Mouse (Mus musculus): Measurements from ENCODE around the gene Ccdc61. TPM values are rescaled to one million over a fixed set of nuclear protein-coding genes. Genes with fewer than 3 reads are reported as not detected.
A peak's percentile ranks its signal among the peaks of the same experiment; 100 is the strongest.

Ccdc61 gene
- polyA plus RNA-seq, 1 experiment, result not detected

- no peak for TF ChIP-seq CTCF (IDR thresholded peaks at IDR 0.05; ENCODE audit: insufficient read depth, low read depth, low read length)
- no peak for TF ChIP-seq POLR2A (IDR thresholded peaks at IDR 0.05; ENCODE audit: insufficient read depth, low read depth, low read length)
- WGBS, result 3% methylated on average over 41 of the region's 41 CpGs
- H3K4me3 ChIP-seq (ENCODE audit: insufficient read depth, low read depth, low read length), result peak overlapping the region; percentile 57
- H3K4me1 ChIP-seq (ENCODE audit: control insufficient read depth, insufficient read depth, low read length), result peaks cover 23% of the 10 kb centered on the region
- no peak overlapping the region for H3K27ac ChIP-seq (ENCODE audit: insufficient read depth, low read depth, low read length)
These were observed 16.4 kb downstream of the Ccdc61 start for GRCm38 (mm10) chr7:18893651-18894430.

GRCm38 (mm10) chr7:18893009-18893408, 17.2 kb downstream of the Ccdc61 start:
- WGBS, result 37% methylated on average over 27 of the region's 27 CpGs
- Histone ChIP-seq H3K4me1 (ENCODE audit: control insufficient read depth, insufficient read depth, low read length) (peaks cover 23% of the 10 kb centered on the region), H3K4me3 (ENCODE audit: insufficient read depth, low read depth, low read length) (peak overlapping the region; percentile 46; the same call in 1 of the 2 replicates), H3K27ac (ENCODE audit: insufficient read depth, low read depth, low read length) (no peak overlapping the region)
- TF ChIP-seq POLR2A (IDR thresholded peaks at IDR 0.05; ENCODE audit: insufficient read depth, low read depth, low read length) (no peak), CTCF (IDR thresholded peaks at IDR 0.05; ENCODE audit: insufficient read depth, low read depth, low read length) (no peak)

GRCm38 (mm10) chr7:18891872-18892599, 18.2 kb downstream of the Ccdc61 start:
- Histone ChIP-seq H3K27ac (ENCODE audit: insufficient read depth, low read depth, low read length) (no peak overlapping the region), H3K4me1 (ENCODE audit: control insufficient read depth, insufficient read depth, low read length) (peaks cover 23% of the 10 kb centered on the region), H3K4me3 (ENCODE audit: insufficient read depth, low read depth, low read length) (peak overlapping the region; percentile 46)
- 16% methylated on average over 33 of the region's 33 CpGs for WGBS
- TF ChIP-seq POLR2A (IDR thresholded peaks at IDR 0.05; ENCODE audit: insufficient read depth, low read depth, low read length), result no peak
- peak; percentile 71 for TF ChIP-seq CTCF (IDR thresholded peaks at IDR 0.05; ENCODE audit: insufficient read depth, low read depth, low read length)

GRCm38 (mm10) chr7:18890848-18891247, 19.4 kb downstream of the Ccdc61 start:
- WGBS, result 96% methylated on average over 8 of the region's 8 CpGs
- Histone ChIP-seq H3K4me1 (ENCODE audit: control insufficient read depth, insufficient read depth, low read length) (peaks cover 19% of the 10 kb centered on the region), H3K4me3 (ENCODE audit: insufficient read depth, low read depth, low read length) (no peak overlapping the region), H3K27ac (ENCODE audit: insufficient read depth, low read depth, low read length) (no peak overlapping the region)
- no peak for TF ChIP-seq POLR2A (IDR thresholded peaks at IDR 0.05; ENCODE audit: insufficient read depth, low read depth, low read length)
- no peak for TF ChIP-seq CTCF (IDR thresholded peaks at IDR 0.05; ENCODE audit: insufficient read depth, low read depth, low read length)

GRCm38 (mm10) chr7:18886963-18887362, 23.3 kb downstream of the Ccdc61 start:
- 97% methylated on average over 1 of the region's 1 CpGs for WGBS
- no peak for TF ChIP-seq CTCF (IDR thresholded peaks at IDR 0.05; ENCODE audit: insufficient read depth, low read depth, low read length)
- no peak for TF ChIP-seq POLR2A (IDR thresholded peaks at IDR 0.05; ENCODE audit: insufficient read depth, low read depth, low read length)
- Histone ChIP-seq H3K4me1 (ENCODE audit: control insufficient read depth, insufficient read depth, low read length) (no peaks in the 10 kb centered on the region), H3K4me3 (ENCODE audit: insufficient read depth, low read depth, low read length) (no peak overlapping the region), H3K27ac (ENCODE audit: insufficient read depth, low read depth, low read length) (no peak overlapping the region)

GRCm38 (mm10) chr7:18884745-18885422, 25.3 kb downstream of the Ccdc61 start:
- H3K4me1 ChIP-seq (ENCODE audit: control insufficient read depth, insufficient read depth, low read length), result no peaks in the 10 kb centered on the region
- 68% methylated on average over 13 of the region's 13 CpGs for WGBS
- no peak overlapping the region for H3K27ac ChIP-seq (ENCODE audit: insufficient read depth, low read depth, low read length)
- peak overlapping the region; percentile 8; the same call in 1 of the 2 replicates for H3K4me3 ChIP-seq (ENCODE audit: insufficient read depth, low read depth, low read length)
- TF ChIP-seq CTCF (IDR thresholded peaks at IDR 0.05; ENCODE audit: insufficient read depth, low read depth, low read length) (no peak), POLR2A (IDR thresholded peaks at IDR 0.05; ENCODE audit: insufficient read depth, low read depth, low read length) (no peak)

GRCm38 (mm10) chr7:18883991-18884744, 26.0 kb downstream of the Ccdc61 start:
- TF ChIP-seq CTCF (IDR thresholded peaks at IDR 0.05; ENCODE audit: insufficient read depth, low read depth, low read length) (no peak), POLR2A (IDR thresholded peaks at IDR 0.05; ENCODE audit: insufficient read depth, low read depth, low read length) (no peak)
- H3K27ac ChIP-seq (ENCODE audit: insufficient read depth, low read depth, low read length), result no peak overlapping the region
- 76% methylated on average over 9 of the region's 9 CpGs for WGBS
- H3K4me1 ChIP-seq (ENCODE audit: control insufficient read depth, insufficient read depth, low read length), result no peaks in the 10 kb centered on the region
- H3K4me3 ChIP-seq (ENCODE audit: insufficient read depth, low read depth, low read length), result peak overlapping the region; percentile 8; the same call in 1 of the 2 replicates

- Histone ChIP-seq H3K27ac (ENCODE audit: insufficient read depth, low read depth, low read length) (no peak overlapping the region), H3K4me3 (ENCODE audit: insufficient read depth, low read depth, low read length) (no peak overlapping the region), H3K4me1 (ENCODE audit: control insufficient read depth, insufficient read depth, low read length) (no peaks in the 10 kb centered on the region)
- 82% methylated on average over 7 of the region's 7 CpGs for WGBS
- TF ChIP-seq CTCF (IDR thresholded peaks at IDR 0.05; ENCODE audit: insufficient read depth, low read depth, low read length) (no peak), POLR2A (IDR thresholded peaks at IDR 0.05; ENCODE audit: insufficient read depth, low read depth, low read length) (no peak)
These were observed 31.5 kb downstream of the Ccdc61 start for GRCm38 (mm10) chr7:18878691-18879090.

All from olfactory bulb, adult 2 months (tissue).